Mouse (Mus musculus) heart, adult 2 months (tissue): ENCODE results near the gene Cep112.

ENCODE experiments used
- CTCF ChIP-seq: fragments of 200-600 bp; IDR thresholded peaks from 2 replicates; pipeline ENCODE4 v1.8.1; 2022; ENCODE audit warnings: antibody characterized with exemption, mild to moderate bottlenecking, moderate library complexity
- EP300 ChIP-seq: fragments of 200-500 bp; IDR thresholded peaks from 2 replicates; pipeline ENCODE4 v1.6.1; 2011; ENCODE audit warnings: low read depth, low read length, control low read depth; ENCODE audit not compliant: insufficient read depth
- POLR2A ChIP-seq: fragments of 200-500 bp; IDR thresholded peaks from 2 replicates; pipeline ENCODE4 v1.6.1; 2011; ENCODE audit warnings: mild to moderate bottlenecking, low read depth, low read length, control low read depth; ENCODE audit not compliant: insufficient read depth

DNA sequence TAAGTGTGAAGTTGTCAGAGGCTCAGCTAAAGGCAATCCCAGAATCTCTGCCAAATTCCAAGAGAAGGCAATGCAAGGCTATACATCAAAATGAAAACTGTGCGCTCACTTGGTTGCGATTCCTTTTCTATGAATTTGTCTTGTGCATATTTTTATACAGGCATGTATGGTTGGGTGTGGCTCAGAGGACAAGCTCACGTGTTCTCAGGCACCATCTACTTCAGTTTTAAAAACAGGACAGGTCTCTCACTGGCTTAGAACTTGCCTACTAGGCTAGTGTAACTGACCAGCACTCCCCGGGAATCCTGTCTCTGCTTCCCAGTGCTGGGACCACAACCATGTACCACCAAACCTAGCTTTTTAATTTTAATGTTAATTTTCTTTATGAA is 46.6 kb upstream of the Cep112 start:
- TF ChIP-seq CTCF (peak; percentile 0; the same call in 1 of the 2 replicates), POLR2A (no peak), EP300 (no peak)
